Mouse (Mus musculus) lung, postnatal 0 days (tissue): Measurements from ENCODE around the gene Nsmce1.

Experiments used
- CTCF ChIP-seq: IDR thresholded peaks from 2 replicates; pipeline ENCODE4 v1.5.1; 2016; ENCODE audit warnings: antibody characterized with exemption, mild to moderate bottlenecking
- EP300 ChIP-seq: IDR thresholded peaks from 2 replicates; pipeline ENCODE4 v1.6.1; 2016; ENCODE audit warnings: antibody characterized with exemption, mild to moderate bottlenecking, control low read depth

DNA sequence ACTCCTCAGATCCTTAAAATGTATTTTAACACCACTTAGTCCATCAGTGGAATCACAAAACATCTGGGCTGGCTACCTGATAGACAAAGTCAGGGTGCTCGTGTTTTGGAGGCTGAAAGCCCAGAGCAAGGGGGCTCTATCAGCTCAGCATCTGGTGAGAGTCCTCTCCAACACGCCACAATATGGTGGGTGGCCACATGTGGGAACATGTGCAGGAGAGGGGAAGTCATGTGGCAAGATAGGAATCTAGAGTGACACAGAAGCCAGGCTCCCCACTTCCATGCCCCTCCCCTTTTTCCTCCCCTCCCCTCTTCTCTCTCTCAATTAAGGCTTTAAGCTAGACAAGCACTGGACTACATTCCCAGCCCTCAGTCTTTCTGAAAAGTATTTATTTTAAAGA is 20.5 kb upstream of the Nsmce1 start:
- TF ChIP-seq CTCF (no peak), EP300 (no peak)
